10 mouse cellular contexts compared by ENCODE assay signal in genomic region chr6:124484851-124485250, GRCm38 (mm10). TPM values are rescaled to one million over a fixed set of nuclear protein-coding genes. Genes with fewer than 3 reads are reported as not detected.
DNase-seq lines count a peak whose midpoint lies in the region; ATAC-seq lines count a peak whose summit lies in the region.
"Had no signal": no experiment of that assay in that cellular context is flagged by ENCODE, and none has a peak within 500 bp of the region (broad histone marks: within the 10 kb centered on the region; RNA-seq: fewer than 3 reads in every experiment).

No protein-coding gene starts in this region.

- H3K36me3 ChIP-seq in kidney, embryonic 14.5 days (ENCODE audit: control insufficient read depth, insufficient read depth, low read length): no peaks in the 10 kb centered on the region
- no peaks in the 10 kb centered on the region for H3K36me3 ChIP-seq in hindbrain, embryonic 15.5 days
- no peaks in the 10 kb centered on the region for H3K36me3 ChIP-seq in neural tube, embryonic 12.5 days

- no peak for ATAC-seq in kidney, embryonic 14.5 days (ENCODE audit: low FRiP score, low TSS enrichment)
- ATAC-seq in hindbrain, embryonic 15.5 days (ENCODE audit: low FRiP score, low read depth): no peak; the same call in 1 of the 2 replicates
- ATAC-seq in neural tube, embryonic 12.5 days (ENCODE audit: low FRiP score, low read depth): no peak

- no peaks in the 10 kb centered on the region for H3K27me3 ChIP-seq in kidney, embryonic 14.5 days (ENCODE audit: control insufficient read depth, insufficient read depth, low read length)
- H3K27me3 ChIP-seq in hindbrain, embryonic 15.5 days: no peaks in the 10 kb centered on the region
- no peaks in the 10 kb centered on the region for H3K27me3 ChIP-seq in neural tube, embryonic 12.5 days (replicated peaks)

- H3K4me3 ChIP-seq in kidney, embryonic 14.5 days (ENCODE audit: low read length): no peak overlapping the region
- no peak overlapping the region for H3K4me3 ChIP-seq in hindbrain, embryonic 15.5 days
- no peak overlapping the region for H3K4me3 ChIP-seq in neural tube, embryonic 12.5 days
- H3K4me3 ChIP-seq: heart, adult 2 months had no signal

- H3K9me3 ChIP-seq in kidney, embryonic 14.5 days (ENCODE audit: control insufficient read depth, low read length): no peaks in the 10 kb centered on the region
- H3K9me3 ChIP-seq in hindbrain, embryonic 15.5 days: no peaks in the 10 kb centered on the region
- no peaks in the 10 kb centered on the region for H3K9me3 ChIP-seq in neural tube, embryonic 12.5 days

- H3K4me2 ChIP-seq in kidney, embryonic 14.5 days (replicated peaks; ENCODE audit: low read depth, low read length): no peak overlapping the region
- peak overlapping the region; percentile 57 for H3K4me2 ChIP-seq in hindbrain, embryonic 15.5 days
- peak overlapping the region; percentile 45 for H3K4me2 ChIP-seq in neural tube, embryonic 12.5 days (replicated peaks)

- DNase-seq in kidney, adult 18-20 months: peak; percentile 14
- peak; percentile 39 for DNase-seq in adrenal gland, adult 8-10 months
- no peak for DNase-seq in gastrocnemius, adult 18-20 months (ENCODE audit: low spot score)
- DNase-seq in left cerebral cortex, adult 8-10 months (ENCODE audit: low spot score in 2 of 2): no peak
- DNase-seq in lung, postnatal 36 days: no peak
- DNase-seq: heart, adult 2 months; left cerebral cortex, postnatal 4 days had no signal

- H3K27ac ChIP-seq in kidney, embryonic 14.5 days (ENCODE audit: low read depth, low read length): no peak overlapping the region
- H3K27ac ChIP-seq in hindbrain, embryonic 15.5 days (replicated peaks): peak overlapping the region; percentile 66
- no peak overlapping the region for H3K27ac ChIP-seq in neural tube, embryonic 12.5 days
- H3K27ac ChIP-seq: heart, adult 2 months had no signal

- WGBS in kidney, embryonic 14.5 days: 65% methylated on average over 7 of the region's 7 CpGs
- 85% methylated on average over 7 of the region's 7 CpGs for WGBS in hindbrain, embryonic 15.5 days
- 91% methylated on average over 7 of the region's 7 CpGs for WGBS in neural tube, embryonic 12.5 days

- no peak overlapping the region for H3K9ac ChIP-seq in kidney, embryonic 14.5 days (ENCODE audit: low read depth, low read length)
- no peak overlapping the region for H3K9ac ChIP-seq in hindbrain, embryonic 15.5 days
- no peak overlapping the region for H3K9ac ChIP-seq in neural tube, embryonic 12.5 days

- no peaks in the 10 kb centered on the region for H3K4me1 ChIP-seq in kidney, embryonic 14.5 days (ENCODE audit: control insufficient read depth, insufficient read depth, low read length)
- H3K4me1 ChIP-seq in hindbrain, embryonic 15.5 days (replicated peaks): no peaks in the 10 kb centered on the region
- H3K4me1 ChIP-seq in neural tube, embryonic 12.5 days: no peaks in the 10 kb centered on the region

RNA-seq across cellular contexts. Expression of gene C1rl, which starts 8.1 kb away (rescaled TPM):
- polyA plus RNA-seq in kidney, embryonic 14.5 days (2014; fragmentation: Nextera tagmentation; extraction: Ambion mirVana): 0.71 and 1.1 TPM in 2 replicates
- 10 to 100 TPM; 28.1 to 44.4 (median 34.4) TPM for total RNA-seq in adrenal gland, adult 8-10 months (2022)
- polyA plus RNA-seq in hindbrain, embryonic 15.5 days (2015; fragmentation: Nextera tagmentation; extraction: Ambion mirVana): 0.22 and 0.38 TPM in 2 replicates
- 0.19 and 0.22 TPM in 2 replicates for polyA plus RNA-seq in neural tube, embryonic 12.5 days (2016; fragmentation: Nextera tagmentation; extraction: Ambion mirVana)
- under 1 TPM; 0.50 to 0.57 TPM for total RNA-seq in gastrocnemius, adult 18-20 months (2021)
- total RNA-seq in left cerebral cortex, adult 8-10 months (2022): under 1 TPM; 0.19 to 0.49 (median 0.45) TPM

RNA-seq across cellular contexts. Expression of gene Clstn3, which starts 20.3 kb away (rescaled TPM):
- polyA plus RNA-seq in kidney, embryonic 14.5 days (2014; fragmentation: Nextera tagmentation; extraction: Ambion mirVana): 2.8 TPM in 2 replicates
- 10 to 100 TPM; 55.0 to 89.1 (median 73.7) TPM for total RNA-seq in adrenal gland, adult 8-10 months (2022)
- 138 and 148 TPM in 2 replicates for polyA plus RNA-seq in hindbrain, embryonic 15.5 days (2015; fragmentation: Nextera tagmentation; extraction: Ambion mirVana)
- 39.7 and 41.2 TPM in 2 replicates for polyA plus RNA-seq in neural tube, embryonic 12.5 days (2016; fragmentation: Nextera tagmentation; extraction: Ambion mirVana)
- total RNA-seq in gastrocnemius, adult 18-20 months (2021): 1 to 10 TPM in 1 of 2 experiments, under 1 TPM in 1; 0.34 to 1.1 TPM
- 100 to 1,000 TPM; 331 to 359 (median 336) TPM for total RNA-seq in left cerebral cortex, adult 8-10 months (2022)

RNA-seq across cellular contexts. Expression of gene C1ra, which starts 27.4 kb away (rescaled TPM):
- 3.9 and 4.3 TPM in 2 replicates for polyA plus RNA-seq in kidney, embryonic 14.5 days (2014; fragmentation: Nextera tagmentation; extraction: Ambion mirVana)
- total RNA-seq in adrenal gland, adult 8-10 months (2022): 100 to 1,000 TPM in 2 of 4 experiments, 10 to 100 TPM in 2; 48.6 to 131 (median 88.7) TPM
- polyA plus RNA-seq in hindbrain, embryonic 15.5 days (2015; fragmentation: Nextera tagmentation; extraction: Ambion mirVana): 0.35 and 0.38 TPM in 2 replicates
- 0.06 and 0.28 TPM in 2 replicates for polyA plus RNA-seq in neural tube, embryonic 12.5 days (2016; fragmentation: Nextera tagmentation; extraction: Ambion mirVana)
- total RNA-seq in gastrocnemius, adult 18-20 months (2021): 10 to 100 TPM in 1 of 2 experiments, 1 to 10 TPM in 1; 8.4 to 10.8 TPM
- total RNA-seq in left cerebral cortex, adult 8-10 months (2022): 1 to 10 TPM; 1.7 to 2.2 (median 1.9) TPM

RNA-seq across cellular contexts. Expression of gene C1s1, which starts 57.3 kb away (rescaled TPM):
- 8.8 and 11.9 TPM in 2 replicates for polyA plus RNA-seq in kidney, embryonic 14.5 days (2014; fragmentation: Nextera tagmentation; extraction: Ambion mirVana)
- total RNA-seq in adrenal gland, adult 8-10 months (2022): 100 to 1,000 TPM in 1 of 4 experiments, 10 to 100 TPM in 3; 46.9 to 107 (median 72.7) TPM
- 0.62 and 1.1 TPM in 2 replicates for polyA plus RNA-seq in hindbrain, embryonic 15.5 days (2015; fragmentation: Nextera tagmentation; extraction: Ambion mirVana)
- polyA plus RNA-seq in neural tube, embryonic 12.5 days (2016; fragmentation: Nextera tagmentation; extraction: Ambion mirVana): 0.34 and 0.42 TPM in 2 replicates
- 10 to 100 TPM; 16.3 to 26.1 TPM for total RNA-seq in gastrocnemius, adult 18-20 months (2021)
- 1 to 10 TPM in 3 of 4 experiments, under 1 TPM in 1; 0.93 to 3.0 (median 1.2) TPM for total RNA-seq in left cerebral cortex, adult 8-10 months (2022)

Comparison
In these comparisons a context has a peak if more than half of its experiments do, and no peak if none do; other contexts are left out.
1. DNase-seq: peak in kidney, adult 18-20 months (single experiment) and adrenal gland, adult 8-10 months (single experiment); none in gastrocnemius, adult 18-20 months (single experiment), left cerebral cortex, adult 8-10 months (0 of 2) and lung, postnatal 36 days (single experiment).
2. RNA of gene C1rl, which starts 8.1 kb away (total RNA-seq): 28.1 to 44.4 TPM in adrenal gland, adult 8-10 months; 0.50 to 0.57 TPM in gastrocnemius, adult 18-20 months and 0.19 to 0.49 TPM in left cerebral cortex, adult 8-10 months; every median in the first group is over 10 times any median in the second.
3. RNA of gene Clstn3, which starts 20.3 kb away (total RNA-seq): 331 to 359 TPM in left cerebral cortex, adult 8-10 months and 55.0 to 89.1 TPM in adrenal gland, adult 8-10 months; 0.34 to 1.1 TPM in gastrocnemius, adult 18-20 months; every median in the first group is over 10 times any median in the second.
4. RNA of gene C1ra, which starts 27.4 kb away (total RNA-seq): 48.6 to 131 TPM in adrenal gland, adult 8-10 months; 8.4 to 10.8 TPM in gastrocnemius, adult 18-20 months and 1.7 to 2.2 TPM in left cerebral cortex, adult 8-10 months; every median in the first group is over 4 times any median in the second.